Mouse (Mus musculus): ENCODE results near the gene Plxna2. TPM values are rescaled to one million over a fixed set of nuclear protein-coding genes. Genes with fewer than 3 reads are reported as not detected.

Gene Plxna2
- total and polyA plus RNA-seq, 2 experiments: 6.7 to 8.6 TPM

DNA sequence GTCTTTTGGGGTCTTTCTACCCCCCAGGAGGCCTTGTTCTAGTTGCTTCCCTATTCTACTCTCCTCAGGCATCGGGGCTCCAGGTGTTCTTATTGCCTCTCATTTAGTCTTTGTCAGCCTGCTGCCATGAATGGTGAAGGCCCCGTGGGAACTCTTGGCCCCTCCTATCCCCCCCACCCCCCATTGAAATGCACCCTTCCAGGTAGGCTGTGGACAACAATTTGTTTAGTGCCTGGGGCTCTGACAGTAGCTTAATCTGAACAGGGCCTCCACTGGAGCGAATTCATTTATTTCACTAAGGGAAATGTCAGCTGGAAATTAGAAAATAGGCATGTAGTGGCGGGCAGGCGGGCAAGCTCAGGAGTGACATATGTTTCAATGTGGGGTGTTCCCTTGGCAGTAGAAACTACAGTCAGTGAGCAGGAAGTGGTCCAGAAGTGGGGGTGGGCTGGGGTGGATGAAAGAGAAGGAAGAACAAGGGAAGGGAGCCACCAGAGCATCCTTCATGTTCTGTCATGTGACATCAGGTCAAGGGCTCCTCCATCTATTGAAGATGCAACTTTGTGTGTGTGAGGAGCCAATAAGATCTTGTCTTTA, 162.9 kb downstream of the Plxna2 start:
- DNase-seq (ENCODE audit: extremely low read depth, low read depth, low spot score): no peak
- Histone ChIP-seq H3K9ac (ENCODE audit: low read depth, low read length) (no peak overlapping the region), H3K36me3 (ENCODE audit: control insufficient read depth, insufficient read depth, low read length) (peaks cover 19% of the 10 kb centered on the region), H3K27me3 (ENCODE audit: control insufficient read depth, insufficient read depth, low read length) (no peaks in the 10 kb centered on the region), H3K79me2 (ENCODE audit: control insufficient read depth, insufficient read depth, low read length) (no peaks in the 10 kb centered on the region), H3K4me3 (ENCODE audit: insufficient read depth, low read depth, low read length) (no peak overlapping the region), H3K27ac (replicated peaks; ENCODE audit: insufficient read depth, low read depth, low read length) (no peak overlapping the region), H3K4me1 (ENCODE audit: control insufficient read depth, insufficient read depth, low read length) (no peaks in the 10 kb centered on the region)
- WGBS: 90% methylated on average over 5 of the region's 5 CpGs
- TF ChIP-seq CTCF (IDR thresholded peaks at IDR 0.05; ENCODE audit: low read depth, low read length) (no peak), POLR2A (IDR thresholded peaks at IDR 0.05; ENCODE audit: extremely low read depth, insufficient read depth, low read length) (no peak)

DNA sequence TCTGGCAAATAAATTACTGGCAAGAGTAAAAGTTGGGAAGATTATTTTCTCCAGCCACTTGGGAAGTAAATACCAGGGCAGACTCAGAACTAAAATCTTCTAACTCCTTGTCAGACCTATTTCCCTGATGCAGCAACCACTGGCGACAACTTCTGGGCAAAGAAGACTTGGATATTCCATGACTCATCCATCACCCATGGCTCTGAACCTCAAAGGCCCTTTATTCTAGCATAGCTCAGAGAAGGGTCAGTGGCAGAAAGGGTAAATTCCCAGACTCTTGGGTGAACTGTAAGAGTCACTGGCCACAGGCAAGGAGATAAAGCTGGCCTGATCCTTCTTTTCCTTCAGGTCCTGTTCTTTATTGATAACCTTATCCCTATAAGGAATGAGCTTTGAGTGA, 163.5 kb downstream of the Plxna2 start:
- 79% methylated on average over 1 of the region's 1 CpGs for WGBS
- TF ChIP-seq CTCF (IDR thresholded peaks at IDR 0.05; ENCODE audit: low read depth, low read length) (no peak), POLR2A (IDR thresholded peaks at IDR 0.05; ENCODE audit: extremely low read depth, insufficient read depth, low read length) (no peak)
- Histone ChIP-seq H3K27ac (replicated peaks; ENCODE audit: insufficient read depth, low read depth, low read length) (no peak overlapping the region), H3K27me3 (ENCODE audit: control insufficient read depth, insufficient read depth, low read length) (no peaks in the 10 kb centered on the region), H3K4me1 (ENCODE audit: control insufficient read depth, insufficient read depth, low read length) (no peaks in the 10 kb centered on the region), H3K9ac (ENCODE audit: low read depth, low read length) (no peak overlapping the region), H3K36me3 (ENCODE audit: control insufficient read depth, insufficient read depth, low read length) (peaks cover 22% of the 10 kb centered on the region), H3K79me2 (ENCODE audit: control insufficient read depth, insufficient read depth, low read length) (no peaks in the 10 kb centered on the region), H3K4me3 (ENCODE audit: insufficient read depth, low read depth, low read length) (no peak overlapping the region)
- DNase-seq (ENCODE audit: extremely low read depth, low read depth, low spot score): no peak

- H3K36me3 ChIP-seq (ENCODE audit: control insufficient read depth, insufficient read depth, low read length): peaks cover 24% of the 10 kb centered on the region
- no peak overlapping the region for H3K9ac ChIP-seq (ENCODE audit: low read depth, low read length)
- no peaks in the 10 kb centered on the region for H3K79me2 ChIP-seq (ENCODE audit: control insufficient read depth, insufficient read depth, low read length)
- no peaks in the 10 kb centered on the region for H3K4me1 ChIP-seq (ENCODE audit: control insufficient read depth, insufficient read depth, low read length)
- no peak overlapping the region for H3K27ac ChIP-seq (replicated peaks; ENCODE audit: insufficient read depth, low read depth, low read length)
- TF ChIP-seq CTCF (IDR thresholded peaks at IDR 0.05; ENCODE audit: low read depth, low read length): no peak
- TF ChIP-seq POLR2A (IDR thresholded peaks at IDR 0.05; ENCODE audit: extremely low read depth, insufficient read depth, low read length): no peak
- H3K4me3 ChIP-seq (ENCODE audit: insufficient read depth, low read depth, low read length): no peak overlapping the region
- no peaks in the 10 kb centered on the region for H3K27me3 ChIP-seq (ENCODE audit: control insufficient read depth, insufficient read depth, low read length)
- DNase-seq (ENCODE audit: extremely low read depth, low read depth, low spot score): no peak
- 80% methylated on average over 3 of the region's 3 CpGs for WGBS
These were observed 164.3 kb downstream of the Plxna2 start for GRCm38 (mm10) chr1:194782325-194782724.

- Histone ChIP-seq H3K36me3 (ENCODE audit: control insufficient read depth, insufficient read depth, low read length) (peaks cover 40% of the 10 kb centered on the region), H3K4me3 (ENCODE audit: insufficient read depth, low read depth, low read length) (no peak overlapping the region), H3K9ac (ENCODE audit: low read depth, low read length) (no peak overlapping the region), H3K27me3 (ENCODE audit: control insufficient read depth, insufficient read depth, low read length) (no peaks in the 10 kb centered on the region), H3K27ac (replicated peaks; ENCODE audit: insufficient read depth, low read depth, low read length) (no peak overlapping the region), H3K79me2 (ENCODE audit: control insufficient read depth, insufficient read depth, low read length) (no peaks in the 10 kb centered on the region), H3K4me1 (ENCODE audit: control insufficient read depth, insufficient read depth, low read length) (no peaks in the 10 kb centered on the region)
- WGBS: 91% methylated on average over 2 of the region's 2 CpGs
- TF ChIP-seq POLR2A (IDR thresholded peaks at IDR 0.05; ENCODE audit: extremely low read depth, insufficient read depth, low read length) (no peak), CTCF (IDR thresholded peaks at IDR 0.05; ENCODE audit: low read depth, low read length) (no peak)
- no peak for DNase-seq (ENCODE audit: extremely low read depth, low read depth, low spot score)
These were observed 169.6 kb downstream of the Plxna2 start for GRCm38 (mm10) chr1:194787626-194788025.

- Histone ChIP-seq H3K9ac (ENCODE audit: low read depth, low read length) (no peak overlapping the region), H3K27me3 (ENCODE audit: control insufficient read depth, insufficient read depth, low read length) (no peaks in the 10 kb centered on the region), H3K4me1 (ENCODE audit: control insufficient read depth, insufficient read depth, low read length) (no peaks in the 10 kb centered on the region), H3K79me2 (ENCODE audit: control insufficient read depth, insufficient read depth, low read length) (no peaks in the 10 kb centered on the region), H3K27ac (replicated peaks; ENCODE audit: insufficient read depth, low read depth, low read length) (no peak overlapping the region), H3K4me3 (ENCODE audit: insufficient read depth, low read depth, low read length) (no peak overlapping the region), H3K36me3 (ENCODE audit: control insufficient read depth, insufficient read depth, low read length) (peaks cover 52% of the 10 kb centered on the region)
- no peak for TF ChIP-seq CTCF (IDR thresholded peaks at IDR 0.05; ENCODE audit: low read depth, low read length)
- TF ChIP-seq POLR2A (IDR thresholded peaks at IDR 0.05; ENCODE audit: extremely low read depth, insufficient read depth, low read length): no peak
- no peak for DNase-seq (ENCODE audit: extremely low read depth, low read depth, low spot score)
- WGBS: 92% methylated on average over 8 of the region's 8 CpGs
These were observed 175.4 kb downstream of the Plxna2 start for GRCm38 (mm10) chr1:194793226-194793924.

- H3K9ac ChIP-seq (ENCODE audit: low read depth, low read length): no peak overlapping the region
- H3K36me3 ChIP-seq (ENCODE audit: control insufficient read depth, insufficient read depth, low read length): peaks cover 47% of the 10 kb centered on the region
- no peak overlapping the region for H3K4me3 ChIP-seq (ENCODE audit: insufficient read depth, low read depth, low read length)
- no peaks in the 10 kb centered on the region for H3K79me2 ChIP-seq (ENCODE audit: control insufficient read depth, insufficient read depth, low read length)
- H3K27me3 ChIP-seq (ENCODE audit: control insufficient read depth, insufficient read depth, low read length): no peaks in the 10 kb centered on the region
- WGBS: 80% methylated on average over 3 of the region's 3 CpGs
- no peak for TF ChIP-seq CTCF (IDR thresholded peaks at IDR 0.05; ENCODE audit: low read depth, low read length)
- TF ChIP-seq POLR2A (IDR thresholded peaks at IDR 0.05; ENCODE audit: extremely low read depth, insufficient read depth, low read length): no peak
- H3K27ac ChIP-seq (replicated peaks; ENCODE audit: insufficient read depth, low read depth, low read length): no peak overlapping the region
- no peaks in the 10 kb centered on the region for H3K4me1 ChIP-seq (ENCODE audit: control insufficient read depth, insufficient read depth, low read length)
- DNase-seq (ENCODE audit: extremely low read depth, low read depth, low spot score): no peak
These were observed 177.3 kb downstream of the Plxna2 start for GRCm38 (mm10) chr1:194795316-194795715.
